Comparison of ENCODE assay signal across 8 mouse cellular contexts in genomic region chr9:77910270-77911240, GRCm38 (mm10). TPM values are rescaled to one million over a fixed set of nuclear protein-coding genes. Genes with fewer than 3 reads are reported as not detected.
DNase-seq lines count a peak whose midpoint lies in the region; ATAC-seq and TF ChIP-seq lines count a peak whose summit lies in the region.

No protein-coding gene starts in this region.

- peak; percentile 96 for ATAC-seq in forebrain, embryonic 12.5 days (ENCODE audit: low FRiP score)
- ATAC-seq in heart, postnatal 0 days (ENCODE audit: insufficient read depth, low read depth) = peak; percentile 98
- peak; percentile 99 for ATAC-seq in liver, embryonic 14.5 days (ENCODE audit: insufficient read depth)
- ATAC-seq in stomach, embryonic 15.5 days (ENCODE audit: insufficient read depth, low FRiP score, low read depth) = peak; percentile 99

- no peak for TF ChIP-seq CTCF in E14TG2a.4 (conservative IDR thresholded peaks at IDR 0.05; ENCODE audit: low read length)
- no peak for TF ChIP-seq CTCF in heart, postnatal 0 days (IDR thresholded peaks at IDR 0.05; ENCODE audit: low read depth)
- TF ChIP-seq CTCF in liver, embryonic 14.5 days (IDR thresholded peaks at IDR 0.05; ENCODE audit: low read depth) = no peak

- peak; percentile 68 for TF ChIP-seq EP300 in heart, postnatal 0 days (IDR thresholded peaks at IDR 0.05; ENCODE audit: low read depth)
- no peak for TF ChIP-seq EP300 in liver, embryonic 14.5 days (IDR thresholded peaks at IDR 0.05; ENCODE audit: low read depth)

- peak overlapping the region; percentile 84 for H3K4me3 ChIP-seq in E14TG2a.4 (replicated peaks; ENCODE audit: low read length)
- peak overlapping the region; percentile 60 for H3K4me3 ChIP-seq in forebrain, embryonic 12.5 days (replicated peaks)
- H3K4me3 ChIP-seq in heart, postnatal 0 days (ENCODE audit: low read depth, low read length) = peak overlapping the region; percentile 70
- peak overlapping the region; percentile 58 to 68 for H3K4me3 ChIP-seq in liver, embryonic 14.5 days (ENCODE audit: insufficient read depth in 1 of 2, low read depth in 2 of 2, low read length in 2 of 2)
- H3K4me3 ChIP-seq in stomach, embryonic 15.5 days (replicated peaks) = peak overlapping the region; percentile 68

- H3K4me2 ChIP-seq in forebrain, embryonic 12.5 days = peak overlapping the region; percentile 55
- H3K4me2 ChIP-seq in heart, postnatal 0 days (ENCODE audit: low read depth, low read length) = peak overlapping the region; percentile 60
- H3K4me2 ChIP-seq in liver, embryonic 14.5 days (ENCODE audit: low read depth) = peak overlapping the region; percentile 75
- peak overlapping the region; percentile 64 for H3K4me2 ChIP-seq in stomach, embryonic 15.5 days

- peaks cover 19% of the 10 kb centered on the region for H3K4me1 ChIP-seq in E14TG2a.4 (replicated peaks; ENCODE audit: low read depth, low read length)
- H3K4me1 ChIP-seq in forebrain, embryonic 12.5 days = peaks cover 13% of the 10 kb centered on the region
- peaks cover 8% of the 10 kb centered on the region for H3K4me1 ChIP-seq in heart, postnatal 0 days (ENCODE audit: control insufficient read depth, insufficient read depth)
- peaks cover 7 to 17% of the 10 kb centered on the region in 2 experiments for H3K4me1 ChIP-seq in liver, embryonic 14.5 days (replicated peaks; ENCODE audit: control insufficient read depth in 2 of 2, insufficient read depth in 2 of 2, low read length in 1 of 2)
- H3K4me1 ChIP-seq in stomach, embryonic 15.5 days = peaks cover 7% of the 10 kb centered on the region; the same call in 1 of the 2 replicates

- H3K36me3 ChIP-seq in E14TG2a.4 (ENCODE audit: insufficient read depth, low read length) = no peaks in the 10 kb centered on the region
- H3K36me3 ChIP-seq in forebrain, embryonic 12.5 days (replicated peaks) = no peaks in the 10 kb centered on the region
- no peaks in the 10 kb centered on the region for H3K36me3 ChIP-seq in heart, postnatal 0 days (replicated peaks; ENCODE audit: control insufficient read depth, insufficient read depth, low read length)
- H3K36me3 ChIP-seq in liver, embryonic 14.5 days (replicated peaks; ENCODE audit: control insufficient read depth, insufficient read depth, low read depth) = no peaks in the 10 kb centered on the region
- no peaks in the 10 kb centered on the region for H3K36me3 ChIP-seq in stomach, embryonic 15.5 days

- DNase-seq in c-Kit-positive CD71-positive TER-119-positive erythroid progenitor cells, embryonic 14.5 days (ENCODE audit: low spot score) = peak; percentile 83
- peak; percentile 93 for DNase-seq in heart, postnatal 0 days (ENCODE audit: low spot score)
- peak; percentile 96 to 98 for DNase-seq in kidney, postnatal 36 days
- peak; percentile 72 to 75 (median 73) for DNase-seq in liver, embryonic 14.5 days (ENCODE audit: low read depth in 3 of 3, low spot score in 3 of 3)
- peak; percentile 95 for DNase-seq in neural tube, embryonic 10.5 days (ENCODE audit: extremely low spot score, low spot score)

- 0 out of 2 replicates have a peak, but pooled peaks cover 6% of the 10 kb centered on the region for H3K9me3 ChIP-seq in E14TG2a.4 (ENCODE audit: low read length)
- no peaks in the 10 kb centered on the region for H3K9me3 ChIP-seq in forebrain, embryonic 12.5 days
- no peaks in the 10 kb centered on the region for H3K9me3 ChIP-seq in heart, postnatal 0 days (replicated peaks; ENCODE audit: control insufficient read depth, low read length)
- H3K9me3 ChIP-seq in liver, embryonic 14.5 days (ENCODE audit: control insufficient read depth, low read length) = no peaks in the 10 kb centered on the region
- H3K9me3 ChIP-seq in stomach, embryonic 15.5 days = no peaks in the 10 kb centered on the region

- peak overlapping the region; percentile 81 for H3K27ac ChIP-seq in forebrain, embryonic 12.5 days
- peak overlapping the region; percentile 95 for H3K27ac ChIP-seq in heart, postnatal 0 days (ENCODE audit: low read depth)
- peak overlapping the region; percentile 67 for H3K27ac ChIP-seq in liver, embryonic 14.5 days
- H3K27ac ChIP-seq in stomach, embryonic 15.5 days = peak overlapping the region; percentile 98

- H3K9ac ChIP-seq in forebrain, embryonic 12.5 days = peak overlapping the region; percentile 55
- peak overlapping the region; percentile 72 for H3K9ac ChIP-seq in heart, postnatal 0 days (replicated peaks; ENCODE audit: low read depth, low read length)
- peak overlapping the region; percentile 54 for H3K9ac ChIP-seq in liver, embryonic 14.5 days (replicated peaks)
- H3K9ac ChIP-seq in stomach, embryonic 15.5 days = peak overlapping the region; percentile 66

- H3K27me3 ChIP-seq in E14TG2a.4 (ENCODE audit: insufficient read depth, low read length) = peaks cover 19% of the 10 kb centered on the region
- H3K27me3 ChIP-seq in forebrain, embryonic 12.5 days = no peaks in the 10 kb centered on the region
- H3K27me3 ChIP-seq in heart, postnatal 0 days (ENCODE audit: control insufficient read depth, insufficient read depth, low read length) = no peaks in the 10 kb centered on the region
- H3K27me3 ChIP-seq in liver, embryonic 14.5 days (ENCODE audit: control insufficient read depth, insufficient read depth, low read length) = no peaks in the 10 kb centered on the region
- no peaks in the 10 kb centered on the region for H3K27me3 ChIP-seq in stomach, embryonic 15.5 days (replicated peaks)

- WGBS in forebrain, embryonic 12.5 days = under 1% methylated on average over 56 of the region's 68 CpGs
- WGBS in heart, postnatal 0 days = under 1% methylated on average over 62 of the region's 68 CpGs
- under 1% methylated on average over 63 of the region's 68 CpGs for WGBS in liver, embryonic 14.5 days (ENCODE audit: insufficient replicate concordance)
- under 1% methylated on average over 61 of the region's 68 CpGs for WGBS in stomach, embryonic 15.5 days

RNA-seq across cellular contexts. Expression of gene Elovl5, which starts 6.6 kb away (rescaled TPM):
- 74.6 and 78.8 TPM in 2 replicates for polyA plus RNA-seq in forebrain, embryonic 12.5 days (2016; fragmentation: Nextera tagmentation; extraction: Ambion mirVana)
- 53.3 and 80.1 TPM in 2 replicates for total RNA-seq in heart, postnatal 0 days (2014; rRNA removed; ENCODE audit: low replicate concordance)
- 47.1 and 48.4 TPM in 2 replicates for polyA plus RNA-seq in heart, postnatal 0 days (2015; fragmentation: Nextera tagmentation; extraction: Ambion mirVana)
- polyA plus RNA-seq in liver, embryonic 14.5 days (2012; rRNA removed) = 9.7 and 10.5 TPM in 2 replicates
- 15.7 and 19.3 TPM in 2 replicates for polyA plus RNA-seq in liver, embryonic 14.5 days (2014; fragmentation: Nextera tagmentation; extraction: Ambion mirVana)
- polyA plus RNA-seq in stomach, embryonic 15.5 days (2015; fragmentation: Nextera tagmentation; extraction: Ambion mirVana) = 63.8 and 67.6 TPM in 2 replicates

Comparison
In these comparisons a context has a peak if more than half of its experiments do, and no peak if none do; other contexts are left out.
1. Peak in every context shown above with its lines: DNase-seq, ATAC-seq, H3K4me3 ChIP-seq and H3K27ac ChIP-seq.